Mouse (Mus musculus) brown adipose tissue, adult 24 weeks (tissue): ENCODE measurements around the gene Eefsec. TPM values are rescaled to one million over a fixed set of nuclear protein-coding genes. Genes with fewer than 3 reads are reported as not detected.

Experiments
- H3K27ac ChIP-seq: fragments of 200-500 bp; replicated peaks from 2 replicates; pipeline ENCODE4 v1.5.1; 2012; ENCODE audit warnings: low read depth, mild to moderate bottlenecking, low read length
- H3K4me1 ChIP-seq: fragments of 200-500 bp; 2 replicates; pipeline ENCODE4 v1.6.1; 2012; ENCODE audit warnings: low read length, mixed read lengths; ENCODE audit not compliant: control insufficient read depth, insufficient read depth, insufficient read length
- H3K4me3 ChIP-seq: fragments of 200-500 bp; 2 replicates; pipeline ENCODE4 v1.5.1; 2012; ENCODE audit warnings: low read depth, mild to moderate bottlenecking, low read length, moderate library complexity; ENCODE audit not compliant: insufficient read depth
- polyA plus RNA-seq: library from polyadenylated mRNA; stranded (reverse); fragments of >200 nt; gene quantifications from 2 replicates; pipeline ENCODE4 v1.2.4, GENCODE M21; 2012; ENCODE audit not compliant: missing spikeins, insufficient read depth, insufficient read length

Gene Eefsec
- polyA plus RNA-seq, 1 experiment, result 3.5 TPM

DNA sequence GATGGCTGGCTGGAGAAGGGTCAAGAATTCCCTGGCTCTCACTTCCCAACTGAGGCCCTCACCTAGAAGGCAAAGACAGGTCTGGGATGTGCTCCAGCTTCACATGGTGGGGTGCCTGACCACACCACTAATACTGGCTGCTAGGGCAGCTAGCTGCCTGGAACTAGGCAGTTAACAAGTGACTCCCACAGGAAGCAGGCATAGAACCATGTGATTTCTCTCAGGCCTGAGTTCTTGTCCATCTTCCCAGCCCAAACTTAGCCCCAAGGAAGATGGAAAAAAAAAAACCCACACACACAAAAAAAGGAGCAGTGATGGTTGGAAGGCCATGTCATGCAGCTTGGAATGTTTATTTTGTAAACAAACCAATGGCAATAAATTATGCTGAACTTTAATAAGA, 117.0 kb downstream of the Eefsec start:
- Histone ChIP-seq H3K4me1 (no peaks in the 10 kb centered on the region), H3K27ac (no peak overlapping the region), H3K4me3 (no peak overlapping the region)

GRCm38 (mm10) chr6:88321879-88322278, 124.5 kb downstream of the Eefsec start:
- no peak overlapping the region for H3K4me3 ChIP-seq
- no peaks in the 10 kb centered on the region for H3K4me1 ChIP-seq
- no peak overlapping the region for H3K27ac ChIP-seq

DNA sequence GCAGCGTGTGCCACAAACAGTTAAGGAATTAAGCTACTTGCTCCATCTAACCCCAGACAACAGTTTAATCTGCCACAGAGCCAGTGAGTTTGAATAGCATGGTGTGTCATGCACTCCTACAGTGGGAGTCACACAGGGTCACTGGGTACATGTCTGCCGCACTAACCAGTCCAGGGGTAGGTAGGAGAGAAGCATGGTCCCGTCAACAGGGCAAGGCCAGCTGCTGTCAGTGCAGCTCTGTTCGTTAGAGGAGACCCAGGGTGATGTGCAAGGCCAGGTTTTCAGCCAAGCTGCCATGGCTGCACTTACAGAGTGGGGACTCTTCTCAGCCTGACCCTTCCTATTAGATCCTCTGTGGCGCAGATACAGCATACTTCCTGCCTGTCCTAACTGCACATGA, 125.1 kb downstream of the Eefsec start:
- Histone ChIP-seq H3K4me3 (no peak overlapping the region), H3K27ac (no peak overlapping the region), H3K4me1 (no peaks in the 10 kb centered on the region)

DNA sequence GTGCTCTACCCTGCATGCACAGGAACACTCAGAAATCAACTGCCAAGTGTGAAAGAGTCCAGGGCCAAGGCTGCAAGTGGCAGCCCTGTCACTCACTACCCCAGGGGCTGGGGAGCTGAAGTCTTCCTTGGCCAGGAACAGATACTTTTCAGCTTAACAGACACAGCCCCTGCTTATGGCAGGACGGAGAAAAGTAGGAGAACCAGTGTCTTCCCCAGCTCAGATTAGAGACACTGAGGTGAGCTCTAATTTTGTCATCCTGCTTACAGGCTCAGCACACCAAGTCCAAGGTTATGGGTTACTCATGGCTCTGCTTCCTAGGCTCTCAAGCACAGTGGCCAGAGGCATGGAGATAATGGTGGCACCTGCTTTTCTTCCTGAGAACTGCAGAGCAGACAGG, 126.6 kb downstream of the Eefsec start:
- Histone ChIP-seq H3K27ac (no peak overlapping the region), H3K4me1 (no peaks in the 10 kb centered on the region), H3K4me3 (no peak overlapping the region)

GRCm38 (mm10) chr6:88315295-88315694, 131.0 kb downstream of the Eefsec start:
- H3K4me1 ChIP-seq, result no peaks in the 10 kb centered on the region
- H3K4me3 ChIP-seq, result no peak overlapping the region

DNA sequence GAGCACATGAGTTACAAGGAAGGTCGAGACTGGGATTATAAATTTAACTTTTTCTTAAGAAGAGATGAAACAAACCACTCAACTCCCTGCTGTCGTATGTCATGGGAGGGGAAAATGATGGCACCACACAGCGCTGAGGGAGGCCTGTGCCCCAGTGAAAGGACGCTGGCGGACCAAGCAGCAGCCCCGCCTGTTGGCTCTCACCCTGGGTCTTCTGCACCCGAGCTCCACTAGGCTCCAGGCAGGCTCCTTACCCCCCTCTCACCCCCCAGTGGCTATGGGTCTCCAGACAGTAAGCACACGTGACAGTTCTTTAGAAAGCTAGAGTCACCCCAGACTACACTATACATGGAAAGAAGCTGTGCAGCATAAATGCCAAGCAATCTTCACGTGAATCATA, 132.4 kb downstream of the Eefsec start:
- H3K4me1 ChIP-seq, result no peaks in the 10 kb centered on the region
- no peak overlapping the region for H3K4me3 ChIP-seq
- no peak overlapping the region for H3K27ac ChIP-seq

More at GRCm38 (mm10) chr6:88315295-88315694, 131.0 kb downstream of the Eefsec start:
- H3K27ac ChIP-seq, result no peak overlapping the region

DNA sequence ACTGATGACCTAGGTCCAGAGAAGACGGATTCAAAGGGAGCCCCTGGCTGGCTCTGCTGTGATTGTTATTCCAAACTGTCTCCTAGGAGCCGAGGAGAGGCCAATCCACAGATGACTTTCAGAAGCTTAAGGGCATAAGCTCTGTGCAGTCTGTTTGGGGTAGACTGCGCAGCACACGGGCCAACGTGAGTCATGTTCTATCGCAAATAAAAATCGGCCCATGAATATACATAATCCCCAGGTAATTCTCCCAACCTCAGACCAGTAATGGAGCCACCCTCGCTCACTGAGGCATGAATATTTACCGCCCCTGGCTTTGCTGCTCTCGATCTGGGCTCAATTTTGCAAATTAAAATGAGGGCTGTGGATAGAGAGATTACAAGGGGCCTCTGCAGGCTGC, 134.7 kb downstream of the Eefsec start:
- no peak overlapping the region for H3K27ac ChIP-seq
- H3K4me1 ChIP-seq, result no peaks in the 10 kb centered on the region
- no peak overlapping the region for H3K4me3 ChIP-seq

DNA sequence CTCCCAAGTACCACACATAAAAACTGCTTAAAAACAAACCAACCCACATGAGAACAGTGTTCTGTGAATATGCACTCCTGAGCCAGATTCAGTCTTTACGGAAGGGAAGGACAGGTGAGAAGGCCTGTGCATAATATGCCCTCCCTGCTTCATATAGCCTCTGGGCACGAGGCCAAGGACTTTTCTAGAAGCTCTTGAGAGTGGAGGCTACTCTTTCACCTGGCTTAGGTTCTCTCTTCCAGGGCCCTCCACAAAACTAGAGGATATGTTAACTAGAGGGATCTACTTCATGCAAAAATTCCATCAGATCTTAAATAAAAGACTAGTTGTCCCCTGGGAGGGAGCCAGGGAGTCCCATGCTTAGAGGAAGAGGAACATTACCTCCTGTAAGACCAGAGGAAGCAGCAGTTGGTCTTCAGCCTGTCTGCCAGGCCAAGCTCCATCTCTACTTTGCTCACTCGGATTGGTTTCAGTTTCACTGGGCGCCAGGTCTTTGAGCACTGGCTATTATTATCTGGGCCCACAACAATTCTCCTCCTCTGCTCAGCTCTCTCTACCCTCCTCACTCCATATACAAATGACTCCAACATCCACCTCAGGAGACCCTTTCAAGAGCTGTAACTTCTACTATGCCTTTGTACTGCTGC, 140.1 kb downstream of the Eefsec start:
- H3K4me1 ChIP-seq, result peaks cover 5% of the 10 kb centered on the region; the same call in 1 of the 2 replicates
- no peak overlapping the region for H3K4me3 ChIP-seq
- no peak overlapping the region for H3K27ac ChIP-seq

DNA sequence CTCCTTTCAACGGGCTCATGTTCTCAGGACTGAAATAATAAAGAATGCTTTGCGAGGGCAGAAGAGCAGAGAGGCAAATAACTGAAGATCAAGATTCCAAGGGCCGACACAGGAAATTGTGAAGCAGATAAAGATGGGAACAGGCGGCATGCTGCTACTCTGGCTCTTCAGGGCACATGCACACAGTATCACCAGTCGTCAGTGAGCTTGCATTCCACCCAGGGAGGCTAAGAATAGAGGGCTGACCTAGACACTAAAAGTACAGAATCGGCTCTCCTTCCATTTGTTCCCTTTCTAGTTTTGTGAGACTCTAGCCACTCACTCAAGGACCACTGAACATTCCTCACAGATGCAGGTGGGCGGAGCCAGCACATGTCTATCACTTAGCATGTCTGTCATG, 145.1 kb downstream of the Eefsec start:
- Histone ChIP-seq H3K4me1 (peaks cover 4% of the 10 kb centered on the region; the same call in 1 of the 2 replicates), H3K27ac (no peak overlapping the region), H3K4me3 (no peak overlapping the region)

DNA sequence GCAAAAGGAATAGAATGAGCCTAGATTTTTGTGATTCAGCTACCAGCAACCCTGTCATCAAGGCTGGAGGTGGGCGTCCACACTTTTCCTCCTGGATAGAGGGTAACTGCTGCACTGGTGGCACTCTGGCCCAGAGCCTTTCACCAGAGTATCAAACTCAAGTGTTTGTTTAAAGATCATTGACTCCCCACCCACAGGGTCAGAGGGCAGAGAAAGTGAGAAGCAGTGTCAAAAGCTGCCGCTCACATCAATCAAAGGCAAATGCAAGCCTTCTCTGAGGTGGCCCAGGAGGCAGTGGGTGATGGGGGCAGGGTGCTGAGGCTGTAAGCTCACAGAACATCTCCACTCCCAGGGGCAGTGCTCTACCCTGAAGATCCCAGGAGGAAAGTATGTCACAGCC, 146.8 kb downstream of the Eefsec start:
- Histone ChIP-seq H3K27ac (no peak overlapping the region), H3K4me1 (no peaks in the 10 kb centered on the region)

GRCm38 (mm10) chr6:88292274-88292909, 153.9 kb downstream of the Eefsec start:
- Histone ChIP-seq H3K27ac (no peak overlapping the region), H3K4me1 (no peaks in the 10 kb centered on the region), H3K4me3 (no peak overlapping the region)

More for the DNA sequence above, 146.8 kb downstream of the Eefsec start:
- H3K4me3 ChIP-seq, result no peak overlapping the region

- Histone ChIP-seq H3K27ac (no peak overlapping the region), H3K4me1 (no peaks in the 10 kb centered on the region), H3K4me3 (no peak overlapping the region)
Observed at GRCm38 (mm10) chr6:88290129-88290766, 156.1 kb downstream of the Eefsec start.

- no peaks in the 10 kb centered on the region for H3K4me1 ChIP-seq
- no peak overlapping the region for H3K27ac ChIP-seq
- no peak overlapping the region for H3K4me3 ChIP-seq
Observed at GRCm38 (mm10) chr6:88278141-88278540, 168.2 kb downstream of the Eefsec start.

GRCm38 (mm10) chr6:88277242-88277641, 169.1 kb downstream of the Eefsec start:
- Histone ChIP-seq H3K4me3 (no peak overlapping the region), H3K4me1 (no peaks in the 10 kb centered on the region), H3K27ac (no peak overlapping the region)

DNA sequence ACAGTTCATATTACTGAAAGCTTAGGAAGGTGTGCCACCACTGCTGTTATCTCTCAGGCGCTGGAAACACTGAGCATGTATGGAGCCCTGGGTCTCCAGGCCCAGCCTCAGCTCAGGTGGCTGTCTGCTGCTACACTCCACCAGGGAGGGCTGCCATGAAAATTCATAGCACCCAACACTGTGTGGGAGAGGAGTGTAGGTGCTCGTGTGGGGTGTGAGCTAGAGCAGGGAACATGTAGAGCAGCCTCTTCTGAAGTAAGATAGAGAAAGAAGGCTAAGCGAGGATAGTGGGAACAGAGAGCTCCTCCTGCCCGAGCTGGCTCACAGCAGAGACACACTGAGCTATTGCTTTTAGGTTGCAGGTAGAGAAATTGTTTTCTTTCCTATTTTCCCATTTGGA, 170.1 kb downstream of the Eefsec start:
- H3K4me1 ChIP-seq, result no peaks in the 10 kb centered on the region
- no peak overlapping the region for H3K27ac ChIP-seq
- H3K4me3 ChIP-seq, result no peak overlapping the region

DNA sequence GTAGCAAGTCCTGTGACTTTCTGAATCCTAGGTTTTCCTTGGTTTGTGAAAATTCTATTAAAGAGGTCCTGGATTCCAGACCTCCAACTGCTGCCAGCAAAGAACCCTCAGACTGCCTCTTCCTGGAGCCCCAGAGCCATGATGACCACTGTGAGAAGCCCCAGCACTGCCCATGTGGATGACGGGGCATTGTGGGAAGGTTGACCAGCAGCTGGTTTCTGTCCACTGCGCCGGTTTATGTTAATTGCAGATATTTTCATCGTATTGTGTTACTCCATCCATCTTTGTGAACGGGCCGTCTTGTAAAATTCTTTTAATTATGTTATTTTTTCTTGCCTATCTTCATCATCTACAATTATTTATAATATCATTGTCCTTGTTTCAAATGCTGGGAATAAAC, 171.7 kb downstream of the Eefsec start:
- H3K4me3 ChIP-seq, result no peak overlapping the region
- H3K4me1 ChIP-seq, result no peaks in the 10 kb centered on the region
- H3K27ac ChIP-seq, result no peak overlapping the region
